ENCODE assay signal across 10 mouse cellular contexts in genomic region chr2:106856361-106856961, GRCm38 (mm10).
A peak's percentile ranks its signal among the peaks of the same experiment; 100 is the strongest.
DNase-seq lines count a peak whose midpoint lies in the region; ATAC-seq lines count a peak whose summit lies in the region.
"Had no signal": no experiment of that assay in that cellular context is flagged by ENCODE, and none has a peak within 500 bp of the region (broad histone marks: within the 10 kb centered on the region; RNA-seq: fewer than 3 reads in every experiment).

No protein-coding gene starts in this region.

- H3K4me2 ChIP-seq in heart, embryonic 14.5 days (ENCODE audit: low read length) = peak overlapping the region; percentile 0; the same call in 1 of the 2 replicates
- H3K4me2 ChIP-seq in forebrain, embryonic 14.5 days (ENCODE audit: low read length) = no peak overlapping the region

- H3K9ac ChIP-seq in heart, embryonic 14.5 days (ENCODE audit: low read length) = no peak overlapping the region; the same call in 1 of the 2 replicates
- H3K9ac ChIP-seq in forebrain, embryonic 14.5 days (ENCODE audit: low read length) = no peak overlapping the region
- H3K9ac ChIP-seq: liver, postnatal 0 days had no signal

- DNase-seq in heart, postnatal 36 days = no peak
- DNase-seq in ZHBTc4 (ENCODE audit: low read depth, low spot score) = peak; percentile 77
- DNase-seq in forebrain, embryonic 14.5 days (ENCODE audit: low spot score) = peak; percentile 42
- peak; percentile 20 for DNase-seq in lung, postnatal 36 days
- no peak for DNase-seq in urinary bladder, postnatal 36 days (ENCODE audit: low spot score in 2 of 2)
- DNase-seq in gastrocnemius, adult 18-20 months (ENCODE audit: low spot score) = no peak
- DNase-seq: thymus, adult 18-20 months had no signal

- peaks cover 42 to 63% of the 10 kb centered on the region in 2 experiments for H3K4me1 ChIP-seq in heart, embryonic 14.5 days (ENCODE audit: control insufficient read depth in 2 of 2, insufficient read depth in 2 of 2, low read length in 2 of 2)
- H3K4me1 ChIP-seq in forebrain, embryonic 14.5 days (ENCODE audit: control insufficient read depth, insufficient read depth, low read length) = peaks cover 47% of the 10 kb centered on the region

- 69% methylated on average over 9 of the region's 9 CpGs for WGBS in heart, embryonic 14.5 days
- WGBS in forebrain, embryonic 14.5 days = 5% methylated on average over 9 of the region's 9 CpGs

- no peaks in the 10 kb centered on the region for H3K27me3 ChIP-seq in heart, embryonic 14.5 days (ENCODE audit: control insufficient read depth, insufficient read depth, low read length)
- H3K27me3 ChIP-seq in forebrain, embryonic 14.5 days (replicated peaks; ENCODE audit: control insufficient read depth, insufficient read depth, low read length) = no peaks in the 10 kb centered on the region

- intact Hi-C loops in heart, postnatal 36 days (cut with DNase I) = no loop called here

- H3K9me3 ChIP-seq in heart, embryonic 14.5 days (ENCODE audit: control insufficient read depth, low read length) = no peaks in the 10 kb centered on the region
- H3K9me3 ChIP-seq in forebrain, embryonic 14.5 days (replicated peaks; ENCODE audit: control insufficient read depth, low read length) = no peaks in the 10 kb centered on the region

- peak overlapping the region; percentile 15 to 48 for H3K27ac ChIP-seq in heart, embryonic 14.5 days (replicated peaks in 1 of 2; ENCODE audit: control insufficient read depth in 1 of 2, insufficient read depth in 1 of 2, low read depth in 2 of 2, low read length in 2 of 2)
- no peak overlapping the region for H3K27ac ChIP-seq in forebrain, embryonic 14.5 days (ENCODE audit: low read depth, low read length)

- no peaks in the 10 kb centered on the region for H3K36me3 ChIP-seq in heart, embryonic 14.5 days (ENCODE audit: control insufficient read depth, insufficient read depth, low read length)
- no peaks in the 10 kb centered on the region for H3K36me3 ChIP-seq in forebrain, embryonic 14.5 days (ENCODE audit: control insufficient read depth, insufficient read depth, low read length)

- no peak for ATAC-seq in heart, embryonic 14.5 days (ENCODE audit: insufficient number of reproducible peaks, insufficient read depth, low FRiP score, low read depth)
- 0 out of 2 replicates have a peak, but pooled peaks have one; percentile 15 for ATAC-seq in forebrain, embryonic 14.5 days
- ATAC-seq in erythroblast, adult 5-6 weeks (replicated peaks; ENCODE audit: low FRiP score, poor library complexity, severe bottlenecking) = no peak

- H3K4me3 ChIP-seq in heart, embryonic 14.5 days (ENCODE audit: control insufficient read depth in 1 of 2, insufficient read depth in 1 of 2, low read depth in 1 of 2, low read length in 2 of 2) = no peak overlapping the region
- no peak overlapping the region for H3K4me3 ChIP-seq in forebrain, embryonic 14.5 days (ENCODE audit: low read depth, low read length)

Comparison
In these comparisons a context has a peak if more than half of its experiments do, and no peak if none do; other contexts are left out.
1. DNase-seq: peak in ZHBTc4 (single experiment), forebrain, embryonic 14.5 days (single experiment) and lung, postnatal 36 days (single experiment); none in heart, postnatal 36 days (0 of 2), urinary bladder, postnatal 36 days (0 of 2) and gastrocnemius, adult 18-20 months (single experiment).